Mouse (Mus musculus) liver, embryonic 16.5 days (tissue): ENCODE measurements at regions not wholly inside any gene's neighbourhood (a gene's known extent, or its start where the extent isn't known, plus 50 kb on each side); places are given as distances from the start of the nearest gene placed in this dataset.

Source experiments
- ATAC-seq: fragments of 200-750 bp; cut with Nextera tagmentation; 2 replicates; pipeline ENCODE4 v1.8.0; 2017; ENCODE audit warnings: low read depth, mild to moderate bottlenecking, moderate number of reproducible peaks, moderate library complexity
- H3K27ac ChIP-seq: fragments of 300-500 bp; sonication (generic); 2 replicates; pipeline ENCODE4 v1.5.1; 2014; ENCODE audit warnings: mild to moderate bottlenecking, low read length
- H3K27me3 ChIP-seq: fragments of 300-500 bp; sonication (generic); 2 replicates; pipeline ENCODE4 v1.6.1; 2014; ENCODE audit warnings: low read depth, low read length, mixed read lengths; ENCODE audit not compliant: control insufficient read depth, insufficient read depth
- H3K36me3 ChIP-seq: fragments of 300-500 bp; sonication (generic); 2 replicates; pipeline ENCODE4 v1.6.1; 2014; ENCODE audit warnings: mild to moderate bottlenecking; ENCODE audit not compliant: control insufficient read depth, insufficient read depth
- H3K4me1 ChIP-seq: fragments of 300-500 bp; sonication (generic); 2 replicates; pipeline ENCODE4 v1.6.1; 2014; ENCODE audit warnings: low read depth, low read length, mixed read lengths; ENCODE audit not compliant: control insufficient read depth
- H3K4me2 ChIP-seq: fragments of 300-500 bp; sonication (generic); 2 replicates; pipeline ENCODE4 v1.6.1; 2014; ENCODE audit warnings: low read depth, low read length, mixed read lengths
- H3K4me3 ChIP-seq: fragments of 300-500 bp; sonication (generic); 2 replicates; pipeline ENCODE4 v1.5.1; 2014; ENCODE audit warnings: low read depth, mild to moderate bottlenecking, low read length
- H3K9ac ChIP-seq: fragments of 300-500 bp; sonication (generic); 2 replicates; pipeline ENCODE4 v1.6.1; 2014; ENCODE audit warnings: low read depth, low read length
- H3K9me3 ChIP-seq: fragments of 300-500 bp; sonication (generic); replicated peaks from 2 replicates; pipeline ENCODE4 v1.6.1; 2016; ENCODE audit warnings: low read length; ENCODE audit not compliant: control insufficient read depth
- WGBS: fragments of 180-500 bp; shearing (Covaris S2); extraction: QIAGEN DNeasy Blood & Tissue Kit; methylation state at CpG from one replicate; pipeline ENCODE4 v1.1.7; 2014; ENCODE audit not compliant: insufficient replicate concordance; 5-methylcytosine and 5-hydroxymethylcytosine counted together

DNA sequence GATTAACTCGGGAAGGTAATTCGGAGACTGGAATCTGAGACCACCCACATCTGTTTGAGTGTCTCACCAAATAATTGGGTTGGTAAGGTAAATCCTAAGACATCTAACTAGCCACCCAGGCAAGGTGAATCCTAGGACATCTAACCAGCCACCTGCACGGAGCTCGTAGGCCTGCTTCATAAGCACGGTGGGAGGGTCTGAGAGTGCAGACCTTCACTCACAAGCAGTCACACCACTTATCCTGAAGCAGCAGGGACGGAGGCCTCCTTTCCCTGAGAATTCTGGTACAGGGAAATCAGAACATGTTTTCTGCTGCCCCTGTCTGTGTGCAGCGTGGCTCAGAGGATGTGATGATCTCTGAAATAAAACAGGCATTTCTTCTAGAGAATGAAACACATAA, 206.5 kb downstream of the Zfp326 start:
- Histone ChIP-seq H3K9me3 (no peaks in the 10 kb centered on the region), H3K27ac (no peak overlapping the region), H3K27me3 (no peaks in the 10 kb centered on the region), H3K4me1 (no peaks in the 10 kb centered on the region), H3K9ac (no peak overlapping the region), H3K4me3 (no peak overlapping the region), H3K36me3 (no peaks in the 10 kb centered on the region), H3K4me2 (no peak overlapping the region)
- no peak for ATAC-seq
- WGBS, result 60% methylated on average over 7 of the region's 7 CpGs

DNA sequence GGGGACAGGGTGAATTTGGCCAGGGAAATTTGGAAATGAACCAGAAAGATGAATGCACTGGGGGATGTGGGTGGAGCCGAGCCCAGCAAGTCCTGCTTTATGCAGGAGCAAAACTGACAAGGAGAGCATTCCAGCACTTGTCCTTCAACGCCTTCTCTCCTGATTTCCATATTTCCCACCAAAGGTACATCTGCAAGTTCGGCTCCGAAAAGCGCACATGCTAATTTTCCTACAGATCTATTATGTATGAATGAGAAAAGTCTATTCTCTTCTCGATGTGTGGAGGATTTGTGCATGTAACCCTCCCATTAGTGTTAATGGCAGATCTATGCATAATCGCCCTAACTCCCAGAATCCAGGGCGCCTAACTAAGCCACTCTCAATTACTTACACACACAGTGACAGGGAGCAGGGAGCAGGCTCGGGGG, 190.8 kb downstream of the Zfp326 start:
- H3K4me3 ChIP-seq, result no peak overlapping the region
- no peak overlapping the region for H3K4me2 ChIP-seq
- H3K4me1 ChIP-seq, result no peaks in the 10 kb centered on the region
- no peaks in the 10 kb centered on the region for H3K9me3 ChIP-seq
- H3K27me3 ChIP-seq, result no peaks in the 10 kb centered on the region
- no peak overlapping the region for H3K27ac ChIP-seq
- 66% methylated on average over 9 of the region's 9 CpGs for WGBS
- no peaks in the 10 kb centered on the region for H3K36me3 ChIP-seq
- no peak overlapping the region for H3K9ac ChIP-seq
- no peak for ATAC-seq

DNA sequence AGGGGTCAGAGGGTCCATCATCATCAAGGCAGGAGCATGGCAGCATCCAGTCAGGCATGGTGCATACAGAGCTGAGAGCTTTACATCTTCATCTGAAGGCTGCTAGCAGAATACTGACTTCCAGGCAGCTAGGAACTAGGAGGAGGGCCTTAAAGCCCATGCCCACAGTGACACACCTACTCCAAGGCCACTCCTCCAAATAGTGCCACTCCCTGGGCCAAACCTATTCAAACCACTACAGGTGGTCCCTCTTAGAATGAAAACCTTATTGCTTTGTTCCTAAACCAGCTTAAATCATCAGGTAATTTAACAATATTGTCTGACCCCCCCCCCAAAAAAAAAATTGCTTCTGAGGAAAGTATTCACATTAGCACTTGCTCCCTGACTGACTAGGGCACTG, 190.3 kb downstream of the Zfp326 start:
- H3K4me1 ChIP-seq, result no peaks in the 10 kb centered on the region
- no peak for ATAC-seq
- H3K9me3 ChIP-seq, result no peaks in the 10 kb centered on the region
- H3K4me3 ChIP-seq, result no peak overlapping the region
- H3K4me2 ChIP-seq, result no peak overlapping the region
- H3K27ac ChIP-seq, result no peak overlapping the region
- H3K27me3 ChIP-seq, result no peaks in the 10 kb centered on the region
- no peak overlapping the region for H3K9ac ChIP-seq
- no peaks in the 10 kb centered on the region for H3K36me3 ChIP-seq

DNA sequence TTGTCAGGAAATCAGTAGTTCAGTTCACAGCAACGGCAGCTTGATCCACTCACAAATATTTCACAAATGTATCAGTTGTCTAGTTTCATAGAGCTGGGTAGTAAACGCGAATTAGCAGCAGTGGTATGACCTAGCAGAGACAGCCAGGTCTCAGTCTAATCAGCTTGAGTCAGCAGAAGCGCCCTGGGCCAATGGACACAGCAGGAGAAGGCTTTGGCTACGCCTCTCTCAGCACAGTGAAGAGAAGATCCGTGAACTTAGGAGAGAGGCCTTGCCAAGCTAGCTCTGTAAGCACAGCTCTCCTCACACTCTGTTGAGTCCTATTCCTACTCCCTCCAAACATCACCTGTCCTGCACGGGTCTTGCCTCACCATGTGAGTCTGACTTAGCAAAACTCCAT, 188.0 kb downstream of the Zfp326 start:
- no peak for ATAC-seq
- H3K36me3 ChIP-seq, result no peaks in the 10 kb centered on the region
- H3K9ac ChIP-seq, result no peak overlapping the region
- WGBS, result 51% methylated on average over 7 of the region's 7 CpGs
- no peaks in the 10 kb centered on the region for H3K4me1 ChIP-seq
- no peak overlapping the region for H3K4me2 ChIP-seq
- no peaks in the 10 kb centered on the region for H3K9me3 ChIP-seq
- no peak overlapping the region for H3K27ac ChIP-seq
- no peak overlapping the region for H3K4me3 ChIP-seq
- no peaks in the 10 kb centered on the region for H3K27me3 ChIP-seq

DNA sequence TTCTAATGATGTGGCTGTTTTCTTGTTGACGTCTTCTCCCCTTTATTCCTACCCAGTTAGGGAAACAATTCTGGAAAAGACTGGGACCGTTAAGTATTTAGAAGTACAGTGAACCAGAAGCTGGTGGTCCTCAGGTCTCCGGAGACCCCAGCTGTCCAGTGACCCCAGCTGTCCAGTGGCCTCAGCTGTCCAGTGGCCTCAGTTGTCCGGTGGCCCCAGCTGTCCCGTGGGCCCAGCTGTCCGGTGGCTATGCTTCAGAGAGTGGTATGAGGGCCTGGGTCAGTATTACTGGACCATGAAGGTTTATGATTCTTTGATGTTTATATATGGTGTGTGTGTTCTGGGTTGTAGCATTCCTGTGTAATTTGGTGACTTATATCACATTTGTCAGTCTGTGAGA, 186.6 kb downstream of the Zfp326 start:
- ATAC-seq, result no peak
- WGBS, result 59% methylated on average over 6 of the region's 6 CpGs
- Histone ChIP-seq H3K36me3 (no peaks in the 10 kb centered on the region), H3K27ac (no peak overlapping the region), H3K4me2 (no peak overlapping the region), H3K9ac (no peak overlapping the region), H3K4me1 (no peaks in the 10 kb centered on the region), H3K27me3 (no peaks in the 10 kb centered on the region), H3K4me3 (no peak overlapping the region), H3K9me3 (no peaks in the 10 kb centered on the region)

DNA sequence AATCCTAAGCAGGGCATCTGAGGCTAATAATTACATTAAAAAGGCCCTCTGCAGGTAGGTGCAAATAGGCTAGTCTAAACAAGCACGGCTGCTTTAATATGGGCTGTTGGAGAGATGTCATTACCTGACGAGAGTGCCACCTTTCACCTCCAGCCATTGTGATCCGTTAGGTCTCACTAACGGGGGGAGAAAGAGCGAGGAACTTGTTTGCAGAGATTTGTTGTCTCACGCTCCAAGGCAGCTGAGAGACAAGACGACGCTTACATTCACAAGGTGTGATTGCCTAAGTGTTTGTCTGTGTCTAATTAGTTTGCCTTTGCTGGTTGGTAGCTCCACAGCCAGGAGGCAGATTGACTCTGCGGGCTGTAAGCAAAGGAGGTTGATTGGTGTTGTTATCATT, 180.3 kb downstream of the Zfp326 start:
- Histone ChIP-seq H3K9ac (no peak overlapping the region), H3K4me1 (no peaks in the 10 kb centered on the region), H3K4me2 (no peak overlapping the region), H3K27ac (no peak overlapping the region), H3K27me3 (no peaks in the 10 kb centered on the region), H3K9me3 (no peaks in the 10 kb centered on the region), H3K4me3 (no peak overlapping the region), H3K36me3 (no peaks in the 10 kb centered on the region)
- 15% methylated on average over 9 of the region's 9 CpGs for WGBS
- no peak for ATAC-seq

DNA sequence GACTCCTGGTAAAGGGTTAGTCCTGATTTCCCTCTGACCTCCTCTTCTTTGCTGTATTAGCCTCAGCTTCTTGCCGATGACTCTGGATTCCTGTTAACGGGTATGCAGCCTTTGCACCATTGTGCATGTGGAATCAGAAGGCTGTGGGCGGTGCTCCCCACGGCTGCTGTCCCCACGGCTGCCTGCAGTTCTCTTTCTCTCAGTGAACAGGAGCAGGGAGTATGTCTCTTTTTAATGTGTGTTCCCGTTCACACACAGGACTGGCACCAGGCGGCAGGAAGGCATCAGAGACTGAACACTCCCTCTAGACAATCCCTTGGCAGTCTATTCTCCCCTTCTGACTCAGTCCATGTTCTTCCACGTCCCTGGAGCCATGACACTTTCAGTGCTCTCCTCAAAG, 178.9 kb downstream of the Zfp326 start:
- H3K9ac ChIP-seq, result no peak overlapping the region
- no peaks in the 10 kb centered on the region for H3K27me3 ChIP-seq
- H3K36me3 ChIP-seq, result no peaks in the 10 kb centered on the region
- WGBS, result 48% methylated on average over 8 of the region's 8 CpGs
- H3K27ac ChIP-seq, result no peak overlapping the region
- ATAC-seq, result no peak
- no peak overlapping the region for H3K4me3 ChIP-seq
- H3K4me1 ChIP-seq, result no peaks in the 10 kb centered on the region
- no peaks in the 10 kb centered on the region for H3K9me3 ChIP-seq
- H3K4me2 ChIP-seq, result no peak overlapping the region

DNA sequence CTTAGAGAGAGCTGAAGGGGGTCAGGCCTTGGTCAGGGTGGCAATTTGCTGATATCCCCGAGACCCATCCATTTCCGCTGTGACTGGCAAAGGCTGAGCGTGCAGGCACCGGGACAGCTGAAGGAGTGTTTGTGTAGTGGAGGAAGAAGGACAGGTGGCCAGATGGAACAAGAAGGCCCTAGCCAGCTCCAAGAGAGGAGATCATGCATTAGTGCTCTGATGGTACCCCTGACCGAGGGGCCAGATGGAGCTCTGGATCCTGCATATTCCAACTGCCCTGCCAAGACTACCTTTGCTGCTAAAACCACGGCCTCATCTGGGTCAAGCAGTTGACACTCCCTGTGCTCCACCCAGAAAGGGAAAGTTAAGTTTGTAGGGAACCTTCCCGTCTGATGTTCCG, 174.7 kb downstream of the Zfp326 start:
- Histone ChIP-seq H3K36me3 (no peaks in the 10 kb centered on the region), H3K9me3 (no peaks in the 10 kb centered on the region), H3K4me2 (no peak overlapping the region), H3K9ac (no peak overlapping the region), H3K27me3 (no peaks in the 10 kb centered on the region), H3K4me3 (no peak overlapping the region), H3K4me1 (no peaks in the 10 kb centered on the region), H3K27ac (no peak overlapping the region)
- no peak for ATAC-seq
- 67% methylated on average over 8 of the region's 8 CpGs for WGBS

DNA sequence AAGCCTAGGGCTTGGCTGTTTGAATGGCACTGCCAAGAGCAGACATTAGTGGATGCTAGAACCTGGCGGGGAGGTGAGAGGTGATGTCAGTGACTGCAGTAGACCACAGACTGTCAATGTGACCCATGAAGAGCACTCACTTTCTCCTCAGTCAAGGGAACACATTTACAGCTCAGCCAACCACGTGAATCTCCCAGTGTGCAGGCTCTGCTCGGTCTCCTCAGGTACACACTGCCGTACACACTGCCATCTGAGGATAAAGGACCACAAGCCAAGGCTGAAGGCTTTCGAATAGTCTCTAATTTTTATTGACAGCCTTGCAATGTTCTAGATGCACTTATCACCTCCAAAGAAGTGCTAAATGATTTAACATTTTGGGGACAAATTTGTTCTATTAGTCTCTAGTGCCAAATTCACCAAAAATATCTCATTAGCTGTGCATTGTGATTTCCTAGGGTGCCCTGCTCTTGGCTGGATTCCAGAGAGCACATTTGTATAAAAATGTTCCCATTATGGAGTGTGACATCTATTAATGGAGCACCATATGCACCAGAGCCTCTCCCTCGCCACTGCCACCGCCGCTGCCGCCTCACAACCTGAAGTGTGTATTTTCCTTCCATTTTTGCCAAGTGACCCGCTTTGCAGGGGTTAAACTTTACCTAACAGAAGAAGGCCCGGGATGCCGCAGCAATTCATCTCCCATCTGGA, 168.7 kb downstream of the Zfp326 start:
- WGBS, result 70% methylated on average over 12 of the region's 12 CpGs
- Histone ChIP-seq H3K4me1 (no peaks in the 10 kb centered on the region), H3K9me3 (no peaks in the 10 kb centered on the region), H3K9ac (no peak overlapping the region), H3K27ac (no peak overlapping the region), H3K36me3 (no peaks in the 10 kb centered on the region), H3K4me2 (no peak overlapping the region), H3K4me3 (no peak overlapping the region), H3K27me3 (no peaks in the 10 kb centered on the region)
- no peak for ATAC-seq
